Mouse (Mus musculus) stomach, postnatal 0 days (tissue): ENCODE measurements at regions not wholly inside any gene's neighbourhood (a gene's known extent, or its start where the extent isn't known, plus 50 kb on each side); places are given as distances from the start of the nearest gene placed in this dataset.

Experiments used
- CTCF ChIP-seq: IDR thresholded peaks from 2 replicates; pipeline ENCODE4 v1.5.1; 2016; ENCODE audit warnings: antibody characterized with exemption, low read depth, mild to moderate bottlenecking, moderate library complexity
- EP300 ChIP-seq: optimal IDR thresholded peaks from 2 replicates; pipeline ENCODE3; 2016; ENCODE audit warnings: antibody characterized with exemption

GRCm38 (mm10) chr10:25023044-25023540, 95.8 kb upstream of the Arg1 start:
- no peak for TF ChIP-seq CTCF
- TF ChIP-seq EP300: no peak
